Mouse (Mus musculus) testis, adult 2 months (tissue): ENCODE measurements around the gene Kcnh3.

Experiments
- CTCF ChIP-seq: fragments of 200-500 bp; IDR thresholded peaks from 2 replicates; pipeline ENCODE4 v1.5.1; 2012; ENCODE audit warnings: low read depth, mild to moderate bottlenecking, inconsistent platforms, low read length, moderate library complexity; ENCODE audit not compliant: control insufficient read depth, insufficient read depth, insufficient replicate concordance
- POLR2A ChIP-seq: fragments of 200-500 bp; IDR thresholded peaks from 2 replicates; pipeline ENCODE4 v1.6.1; 2012; ENCODE audit warnings: low read depth, mild to moderate bottlenecking, inconsistent platforms, low read length, moderate library complexity; ENCODE audit not compliant: control insufficient read depth

DNA sequence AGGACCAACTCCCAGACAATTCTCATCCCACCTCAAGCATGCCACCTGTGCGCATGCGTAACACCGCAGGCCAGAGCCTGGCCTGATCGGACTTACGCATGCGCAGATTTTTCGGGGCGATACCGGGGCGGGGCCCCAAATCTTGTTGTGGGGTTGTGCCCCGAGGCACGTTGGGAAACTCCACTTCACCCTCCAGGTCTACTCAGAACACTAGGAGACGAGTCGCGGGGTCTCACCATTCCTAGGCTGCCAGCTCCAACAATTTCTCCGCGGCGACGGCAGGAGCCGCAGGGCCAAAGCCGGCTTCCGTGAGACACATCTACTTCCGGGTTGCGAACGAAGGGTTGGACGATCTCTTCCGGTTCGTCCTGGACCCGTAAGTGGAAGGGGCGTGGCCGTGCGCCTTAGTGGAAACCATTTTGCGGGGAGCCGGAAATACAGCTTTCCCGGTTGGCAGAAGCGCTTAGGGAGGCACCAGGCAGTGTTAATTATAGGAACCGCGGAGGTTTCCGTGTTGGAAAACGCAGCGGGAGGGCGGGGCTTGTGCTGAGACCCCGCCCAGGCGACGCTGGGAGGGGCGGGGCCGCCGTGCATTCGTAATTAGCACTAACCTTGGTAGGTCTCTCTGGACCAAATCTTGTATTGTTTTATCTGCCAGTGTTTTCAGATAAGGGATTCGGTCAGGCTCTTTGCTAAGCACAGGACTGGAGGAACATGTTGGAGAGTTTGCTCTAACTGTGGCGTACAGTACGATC is 27.1 kb downstream of the Kcnh3 start, which contains the start of gene Mcrs1:
- TF ChIP-seq CTCF (no peak), POLR2A (peak; percentile 73)
